In genomic region chr5:108268127-108269062, GRCm38 (mm10) we compare ENCODE assay signal across 8 mouse cellular contexts. TPM values are rescaled to one million over a fixed set of nuclear protein-coding genes. Genes with fewer than 3 reads are reported as not detected.
DNase-seq lines count a peak whose midpoint lies in the region; ATAC-seq and TF ChIP-seq lines count a peak whose summit lies in the region.

Gene Dr1, plus strand, starts transcription at chr5:108268897.

- H3K9me3 ChIP-seq in E14TG2a.4 (ENCODE audit: low read length), result no peaks in the 10 kb centered on the region
- H3K9me3 ChIP-seq in forebrain, embryonic 11.5 days (ENCODE audit: control insufficient read depth, low read length), result no peaks in the 10 kb centered on the region
- H3K9me3 ChIP-seq in heart, embryonic 16.5 days (replicated peaks; ENCODE audit: control insufficient read depth, low read length), result no peaks in the 10 kb centered on the region
- H3K9me3 ChIP-seq in liver, postnatal 0 days (ENCODE audit: low read length), result no peaks in the 10 kb centered on the region
- no peaks in the 10 kb centered on the region for H3K9me3 ChIP-seq in neural tube, embryonic 15.5 days (replicated peaks)

- no peak for TF ChIP-seq EP300 in liver, postnatal 0 days (IDR thresholded peaks at IDR 0.05; ENCODE audit: low read depth)

- H3K4me2 ChIP-seq in forebrain, embryonic 11.5 days (ENCODE audit: low read depth, low read length, severe bottlenecking), result peak within 1 kb of the TSS; percentile 85
- H3K4me2 ChIP-seq in heart, embryonic 16.5 days (ENCODE audit: low read depth, low read length), result peak within 1 kb of the TSS; percentile 76
- H3K4me2 ChIP-seq in liver, postnatal 0 days (ENCODE audit: low read depth, low read length), result peak within 1 kb of the TSS; percentile 90
- H3K4me2 ChIP-seq in neural tube, embryonic 15.5 days, result peak within 1 kb of the TSS; percentile 83

- peaks cover 25% of the 10 kb centered on the region for H3K36me3 ChIP-seq in E14TG2a.4 (ENCODE audit: insufficient read depth, low read length)
- no peaks in the 10 kb centered on the region for H3K36me3 ChIP-seq in forebrain, embryonic 11.5 days (ENCODE audit: control insufficient read depth, insufficient read depth, low read length)
- no peaks in the 10 kb centered on the region for H3K36me3 ChIP-seq in heart, embryonic 16.5 days (ENCODE audit: control insufficient read depth, insufficient read depth)
- peaks cover 7% of the 10 kb centered on the region for H3K36me3 ChIP-seq in liver, postnatal 0 days (replicated peaks; ENCODE audit: insufficient read depth, low read length)
- no peaks in the 10 kb centered on the region for H3K36me3 ChIP-seq in neural tube, embryonic 15.5 days

- peak within 1 kb of the TSS; percentile 99 for H3K4me3 ChIP-seq in E14TG2a.4 (replicated peaks; ENCODE audit: low read length)
- peak within 1 kb of the TSS; percentile 91 for H3K4me3 ChIP-seq in forebrain, embryonic 11.5 days (ENCODE audit: low read depth, low read length)
- peak within 1 kb of the TSS; percentile 93 for H3K4me3 ChIP-seq in heart, embryonic 16.5 days (ENCODE audit: low read length)
- H3K4me3 ChIP-seq in liver, postnatal 0 days (ENCODE audit: low read depth, low read length), result peak within 1 kb of the TSS; percentile 90
- H3K4me3 ChIP-seq in neural tube, embryonic 15.5 days (replicated peaks), result peak within 1 kb of the TSS; percentile 98

- peaks cover 27% of the 10 kb centered on the region for H3K4me1 ChIP-seq in E14TG2a.4 (replicated peaks; ENCODE audit: low read depth, low read length)
- H3K4me1 ChIP-seq in forebrain, embryonic 11.5 days (replicated peaks; ENCODE audit: control insufficient read depth, insufficient read depth, low read length), result no peaks in the 10 kb centered on the region
- H3K4me1 ChIP-seq in heart, embryonic 16.5 days (ENCODE audit: control insufficient read depth, insufficient read depth, low read length), result peaks cover 21% of the 10 kb centered on the region
- H3K4me1 ChIP-seq in liver, postnatal 0 days (ENCODE audit: insufficient read depth), result peaks cover 45% of the 10 kb centered on the region
- H3K4me1 ChIP-seq in neural tube, embryonic 15.5 days, result peaks cover 38% of the 10 kb centered on the region

- peak within 1 kb of the TSS; percentile 92 for H3K9ac ChIP-seq in forebrain, embryonic 11.5 days (ENCODE audit: low read length)
- peak within 1 kb of the TSS; percentile 90 for H3K9ac ChIP-seq in heart, embryonic 16.5 days (ENCODE audit: low read length)
- H3K9ac ChIP-seq in liver, postnatal 0 days (replicated peaks), result peak within 1 kb of the TSS; percentile 94
- peak within 1 kb of the TSS; percentile 99 for H3K9ac ChIP-seq in neural tube, embryonic 15.5 days (replicated peaks)

- peak; percentile 84 for DNase-seq in c-Kit-positive CD71-positive TER-119-negative erythroid progenitor cells, embryonic 14.5 days (ENCODE audit: low read depth)
- peak; percentile 94 for DNase-seq in forebrain, embryonic 11.5 days (ENCODE audit: low spot score)
- DNase-seq in kidney, postnatal 36 days, result peak; percentile 90 to 95
- DNase-seq in liver, postnatal 0 days, result peak; percentile 94
- peak; percentile 80 to 81 for DNase-seq in thymus, adult 18-20 months

- 4% methylated on average over 55 of the region's 55 CpGs for WGBS in forebrain, embryonic 11.5 days
- WGBS in heart, embryonic 16.5 days, result 1% methylated on average over 52 of the region's 55 CpGs
- WGBS in liver, postnatal 0 days (ENCODE audit: insufficient replicate concordance), result 4% methylated on average over 39 of the region's 55 CpGs
- 4% methylated on average over 42 of the region's 55 CpGs for WGBS in neural tube, embryonic 15.5 days

- peak; percentile 98 for ATAC-seq in forebrain, embryonic 11.5 days (replicated peaks; ENCODE audit: low FRiP score)
- ATAC-seq in heart, embryonic 16.5 days (replicated peaks; ENCODE audit: extremely low read depth, insufficient read depth, low FRiP score), result peak; percentile 98
- ATAC-seq in liver, postnatal 0 days, result peak; percentile 96
- peak; percentile 98 for ATAC-seq in neural tube, embryonic 15.5 days (ENCODE audit: low FRiP score)

- TF ChIP-seq CTCF in E14TG2a.4 (conservative IDR thresholded peaks at IDR 0.05; ENCODE audit: low read length), result no peak
- TF ChIP-seq CTCF in liver, postnatal 0 days (IDR thresholded peaks at IDR 0.05; ENCODE audit: low read depth), result no peak

- H3K27ac ChIP-seq in forebrain, embryonic 11.5 days (ENCODE audit: low read depth, low read length), result peak within 1 kb of the TSS; percentile 84
- peak within 1 kb of the TSS; percentile 92 for H3K27ac ChIP-seq in heart, embryonic 16.5 days (ENCODE audit: low read length)
- peak within 1 kb of the TSS; percentile 95 for H3K27ac ChIP-seq in liver, postnatal 0 days (ENCODE audit: low read depth)
- H3K27ac ChIP-seq in neural tube, embryonic 15.5 days (replicated peaks), result peak within 1 kb of the TSS; percentile 95

- H3K27me3 ChIP-seq in E14TG2a.4 (ENCODE audit: insufficient read depth, low read length), result no peaks in the 10 kb centered on the region
- no peaks in the 10 kb centered on the region for H3K27me3 ChIP-seq in forebrain, embryonic 11.5 days (ENCODE audit: control insufficient read depth, insufficient read depth, low read length)
- H3K27me3 ChIP-seq in heart, embryonic 16.5 days (ENCODE audit: control insufficient read depth, insufficient read depth, low read length), result no peaks in the 10 kb centered on the region
- no peaks in the 10 kb centered on the region for H3K27me3 ChIP-seq in liver, postnatal 0 days (ENCODE audit: insufficient read depth, low read length)
- H3K27me3 ChIP-seq in neural tube, embryonic 15.5 days (replicated peaks), result no peaks in the 10 kb centered on the region

RNA-seq across cellular contexts. Expression of gene Dr1, which starts in this region (rescaled TPM):
- 55.3 and 60.2 TPM in 2 replicates for polyA plus RNA-seq in forebrain, embryonic 11.5 days (2014; fragmentation: Nextera tagmentation; extraction: Ambion mirVana)
- polyA plus RNA-seq in heart, embryonic 16.5 days (2015; fragmentation: Nextera tagmentation; extraction: Ambion mirVana), result 26.6 and 28.9 TPM in 2 replicates
- 16.1 and 17.5 TPM in 2 replicates for polyA plus RNA-seq in liver, postnatal 0 days (2015; fragmentation: Nextera tagmentation; extraction: Ambion mirVana)
- 39.6 and 42.8 TPM in 2 replicates for polyA plus RNA-seq in neural tube, embryonic 15.5 days (2015; fragmentation: Nextera tagmentation; extraction: Ambion mirVana)

Comparison
In these comparisons a context has a peak if more than half of its experiments do, and no peak if none do; other contexts are left out.
1. Peak in every context shown above with its lines: DNase-seq, ATAC-seq, H3K4me3 ChIP-seq and H3K27ac ChIP-seq.